In genomic region chr4:154652494-154652893, GRCm38 (mm10) we compare ENCODE assay signal across 23 mouse cellular contexts. TPM values are rescaled to one million over a fixed set of nuclear protein-coding genes. Genes with fewer than 3 reads are reported as not detected.
DNase-seq lines count a peak whose midpoint lies in the region; ATAC-seq lines count a peak whose summit lies in the region.
"Had no signal": no experiment of that assay in that cellular context is flagged by ENCODE, and none has a peak within 500 bp of the region (broad histone marks: within the 10 kb centered on the region; RNA-seq: fewer than 3 reads in every experiment).

No protein-coding gene starts in this region.

- H3K9me3 ChIP-seq in hindbrain, embryonic 10.5 days, result no peaks in the 10 kb centered on the region
- H3K9me3 ChIP-seq in hindbrain, embryonic 13.5 days, result peaks cover under 1% of the 10 kb centered on the region; the same call in 1 of the 2 replicates
- 0 out of 2 replicates have a peak, but pooled peaks cover 2% of the 10 kb centered on the region for H3K9me3 ChIP-seq in midbrain, embryonic 10.5 days (replicated peaks)
- H3K9me3 ChIP-seq in midbrain, embryonic 11.5 days (ENCODE audit: control insufficient read depth, low read length), result no peaks in the 10 kb centered on the region
- no peaks in the 10 kb centered on the region for H3K9me3 ChIP-seq in embryonic facial prominence, embryonic 13.5 days
- H3K9me3 ChIP-seq: liver, embryonic 12.5 days; megakaryocyte, embryonic 14.5 days had no signal

- H3K36me3 ChIP-seq in hindbrain, embryonic 10.5 days, result no peaks in the 10 kb centered on the region
- H3K36me3 ChIP-seq in hindbrain, embryonic 13.5 days, result no peaks in the 10 kb centered on the region
- no peaks in the 10 kb centered on the region for H3K36me3 ChIP-seq in midbrain, embryonic 10.5 days
- H3K36me3 ChIP-seq in midbrain, embryonic 11.5 days (ENCODE audit: control insufficient read depth, insufficient read depth, low read length), result no peaks in the 10 kb centered on the region
- no peaks in the 10 kb centered on the region for H3K36me3 ChIP-seq in embryonic facial prominence, embryonic 13.5 days
- H3K36me3 ChIP-seq: G1E; heart, embryonic 12.5 days; liver, embryonic 12.5 days had no signal

- H3K27ac ChIP-seq in hindbrain, embryonic 10.5 days, result no peak overlapping the region
- no peak overlapping the region for H3K27ac ChIP-seq in hindbrain, embryonic 13.5 days
- no peak overlapping the region; the same call in 1 of the 2 replicates for H3K27ac ChIP-seq in midbrain, embryonic 10.5 days (replicated peaks)
- H3K27ac ChIP-seq in midbrain, embryonic 11.5 days (ENCODE audit: low read depth, low read length), result no peak overlapping the region
- H3K27ac ChIP-seq in embryonic facial prominence, embryonic 13.5 days, result no peak overlapping the region
- H3K27ac ChIP-seq: liver, embryonic 12.5 days had no signal

- H3K4me3 ChIP-seq in hindbrain, embryonic 10.5 days, result no peak overlapping the region
- H3K4me3 ChIP-seq in hindbrain, embryonic 13.5 days, result no peak overlapping the region
- no peak overlapping the region for H3K4me3 ChIP-seq in midbrain, embryonic 10.5 days
- H3K4me3 ChIP-seq in midbrain, embryonic 11.5 days (ENCODE audit: low read depth, low read length), result no peak overlapping the region
- no peak overlapping the region for H3K4me3 ChIP-seq in embryonic facial prominence, embryonic 13.5 days
- H3K4me3 ChIP-seq: heart, embryonic 12.5 days; liver, embryonic 12.5 days; megakaryocyte, embryonic 14.5 days had no signal

- peaks cover 61% of the 10 kb centered on the region for H3K27me3 ChIP-seq in hindbrain, embryonic 10.5 days (ENCODE audit: insufficient read depth, poor library complexity, severe bottlenecking)
- peaks cover 48% of the 10 kb centered on the region for H3K27me3 ChIP-seq in hindbrain, embryonic 13.5 days
- peaks cover 67% of the 10 kb centered on the region for H3K27me3 ChIP-seq in midbrain, embryonic 10.5 days (ENCODE audit: low read depth, poor library complexity, severe bottlenecking)
- 0 out of 2 replicates have a peak, but pooled peaks cover 4% of the 10 kb centered on the region for H3K27me3 ChIP-seq in midbrain, embryonic 11.5 days (ENCODE audit: control insufficient read depth, insufficient read depth, low read length)
- H3K27me3 ChIP-seq in embryonic facial prominence, embryonic 13.5 days, result peaks cover 3% of the 10 kb centered on the region; the same call in 1 of the 2 replicates

- H3K4me2 ChIP-seq in hindbrain, embryonic 13.5 days, result no peak overlapping the region
- H3K4me2 ChIP-seq in midbrain, embryonic 11.5 days, result no peak overlapping the region
- H3K4me2 ChIP-seq in embryonic facial prominence, embryonic 13.5 days, result no peak overlapping the region
- H3K4me2 ChIP-seq: heart, embryonic 12.5 days; liver, embryonic 12.5 days had no signal

- H3K4me1 ChIP-seq in hindbrain, embryonic 10.5 days (replicated peaks), result peaks cover 20% of the 10 kb centered on the region
- H3K4me1 ChIP-seq in hindbrain, embryonic 13.5 days (replicated peaks), result peaks cover 8% of the 10 kb centered on the region
- peaks cover 12% of the 10 kb centered on the region for H3K4me1 ChIP-seq in midbrain, embryonic 10.5 days
- peaks cover 6% of the 10 kb centered on the region; the same call in 1 of the 2 replicates for H3K4me1 ChIP-seq in midbrain, embryonic 11.5 days (ENCODE audit: control insufficient read depth, insufficient read depth, low read length)
- peaks cover 7% of the 10 kb centered on the region for H3K4me1 ChIP-seq in embryonic facial prominence, embryonic 13.5 days
- H3K4me1 ChIP-seq: heart, embryonic 12.5 days; liver, embryonic 12.5 days; megakaryocyte, embryonic 14.5 days had no signal

- peak; percentile 45 for DNase-seq in hindbrain, embryonic 10.5 days (ENCODE audit: low spot score)
- peak; percentile 37 for DNase-seq in midbrain, embryonic 10.5 days (ENCODE audit: low spot score)
- no peak for DNase-seq in midbrain, embryonic 11.5 days (ENCODE audit: low spot score, missing footprints)
- DNase-seq in retina, postnatal 1 day, result peak; percentile 40
- DNase-seq in cerebellum, postnatal 25 days, result no peak
- DNase-seq: adrenal gland, adult 8-10 months; cerebellum, adult 11-12 months; heart, postnatal 4 days; right cerebral cortex, postnatal 14 days; thymus, adult 18-20 months had no signal

- WGBS in hindbrain, embryonic 10.5 days, result 16% methylated on average over 5 of the region's 5 CpGs
- WGBS in hindbrain, embryonic 13.5 days, result 16% methylated on average over 5 of the region's 5 CpGs
- 25% methylated on average over 5 of the region's 5 CpGs for WGBS in midbrain, embryonic 10.5 days
- 11% methylated on average over 5 of the region's 5 CpGs for WGBS in midbrain, embryonic 11.5 days
- WGBS in embryonic facial prominence, embryonic 13.5 days, result 13% methylated on average over 5 of the region's 5 CpGs

- no peak overlapping the region for H3K9ac ChIP-seq in hindbrain, embryonic 13.5 days
- no peak overlapping the region for H3K9ac ChIP-seq in midbrain, embryonic 11.5 days (ENCODE audit: low read length)
- peak overlapping the region; percentile 44; the same call in 1 of the 2 replicates for H3K9ac ChIP-seq in embryonic facial prominence, embryonic 13.5 days
- H3K9ac ChIP-seq: heart, embryonic 12.5 days; liver, embryonic 12.5 days had no signal

- ATAC-seq in hindbrain, embryonic 13.5 days (ENCODE audit: low FRiP score), result no peak
- no peak for ATAC-seq in midbrain, embryonic 11.5 days (ENCODE audit: low FRiP score)
- no peak for ATAC-seq in embryonic facial prominence, embryonic 13.5 days (ENCODE audit: insufficient number of reproducible peaks, insufficient read depth, low FRiP score, low TSS enrichment, low read depth)
- ATAC-seq in inflammation-experienced regulatory T-cells, adult 6 months, result no peak
- ATAC-seq: intestine, postnatal 0 days; liver, embryonic 12.5 days had no signal

RNA-seq across cellular contexts. Expression of gene Actrt2, which starts 15.2 kb away (rescaled TPM):
- not detected in 2 replicates for polyA plus RNA-seq in hindbrain, embryonic 10.5 days (2016; fragmentation: Nextera tagmentation; extraction: Ambion mirVana)
- polyA plus RNA-seq in hindbrain, embryonic 13.5 days (2015; fragmentation: Nextera tagmentation; extraction: Ambion mirVana), result not detected in 2 replicates
- not detected in 2 replicates for polyA plus RNA-seq in midbrain, embryonic 10.5 days (2016; fragmentation: Nextera tagmentation; extraction: Ambion mirVana)
- not detected in 2 replicates for polyA plus RNA-seq in midbrain, embryonic 11.5 days (2014; fragmentation: Nextera tagmentation; extraction: Ambion mirVana)
- not detected in 2 replicates for polyA plus RNA-seq in embryonic facial prominence, embryonic 13.5 days (2015; fragmentation: Nextera tagmentation; extraction: Ambion mirVana)
- not detected for polyA plus RNA-seq in inflammation-experienced regulatory T-cells, adult 6 months (2017; shearing (Covaris generic))
- polyA plus RNA-seq: brain, embryonic 14.5 days; cortical plate, adult 2 months; frontal cortex, adult 2 months; G1E; heart, embryonic 12.5 days; intestine, postnatal 0 days; liver, embryonic 12.5 days; lung, postnatal 0 days; urinary bladder, adult 2 months had no signal

RNA-seq across cellular contexts. Expression of gene Prdm16, which starts 15.8 kb away (rescaled TPM):
- 15.3 and 23.5 TPM in 2 replicates for polyA plus RNA-seq in hindbrain, embryonic 10.5 days (2016; fragmentation: Nextera tagmentation; extraction: Ambion mirVana)
- 16.1 and 17.2 TPM in 2 replicates for polyA plus RNA-seq in hindbrain, embryonic 13.5 days (2015; fragmentation: Nextera tagmentation; extraction: Ambion mirVana)
- polyA plus RNA-seq in midbrain, embryonic 10.5 days (2016; fragmentation: Nextera tagmentation; extraction: Ambion mirVana), result 12.5 and 14.1 TPM in 2 replicates
- 6.6 and 8.0 TPM in 2 replicates for polyA plus RNA-seq in midbrain, embryonic 11.5 days (2014; fragmentation: Nextera tagmentation; extraction: Ambion mirVana)
- polyA plus RNA-seq in embryonic facial prominence, embryonic 13.5 days (2015; fragmentation: Nextera tagmentation; extraction: Ambion mirVana), result 39.0 and 46.0 TPM in 2 replicates
- 1 to 10 TPM in 1 of 3 experiments, under 1 TPM in 2; 0.58 to 5.2 (median 0.91) TPM for polyA plus RNA-seq in inflammation-experienced regulatory T-cells, adult 6 months (2017; shearing (Covaris generic))
- polyA plus RNA-seq: G1E had no signal

Comparison
In these comparisons a context has a peak if more than half of its experiments do, and no peak if none do; other contexts are left out.
1. DNase-seq: peak in hindbrain, embryonic 10.5 days (single experiment), midbrain, embryonic 10.5 days (single experiment) and retina, postnatal 1 day (single experiment); none in midbrain, embryonic 11.5 days (single experiment) and cerebellum, postnatal 25 days (0 of 2).